Mouse (Mus musculus): ENCODE measurements around the gene Clec4d. TPM values are rescaled to one million over a fixed set of nuclear protein-coding genes. Genes with fewer than 3 reads are reported as not detected.
"Not testable (repeated sequence)": the region's sequence is repeated elsewhere in the genome, so short reads cannot be mapped to it uniquely, and the experiment has no call there.

The Clec4d gene
- polyA plus RNA-seq, 1 experiment from 2014 or later: not detected

- Histone ChIP-seq H3K27ac (replicated peaks) (no peak overlapping the region), H3K27me3 (replicated peaks) (no peaks in the 10 kb centered on the region), H3K36me3 (no peaks in the 10 kb centered on the region), H3K4me3 (no peak overlapping the region), H3K9me3 (no peaks in the 10 kb centered on the region), H3K4me2 (no peak overlapping the region), H3K9ac (no peak overlapping the region), H3K4me1 (no peaks in the 10 kb centered on the region)
- no peak for ATAC-seq (ENCODE audit: extremely low read depth, insufficient number of reproducible peaks, low FRiP score, low TSS enrichment)
- 81% methylated on average over 3 of the region's 3 CpGs for WGBS
Measured at GRCm38 (mm10) chr6:123264194-123264593, 2.3 kb downstream of the Clec4d start.

- Histone ChIP-seq H3K9me3 (peaks cover 6% of the 10 kb centered on the region; the same call in 1 of the 2 replicates), H3K9ac (no peak overlapping the region), H3K27me3 (replicated peaks) (no peaks in the 10 kb centered on the region), H3K4me1 (no peaks in the 10 kb centered on the region), H3K27ac (replicated peaks) (no peak overlapping the region), H3K36me3 (no peaks in the 10 kb centered on the region), H3K4me3 (no peak overlapping the region), H3K4me2 (no peak overlapping the region)
- no peak for ATAC-seq (ENCODE audit: extremely low read depth, insufficient number of reproducible peaks, low FRiP score, low TSS enrichment)
- WGBS: 78% methylated on average over 4 of the region's 4 CpGs
Measured at GRCm38 (mm10) chr6:123265809-123266208, 3.9 kb downstream of the Clec4d start.

- 70% methylated on average over 5 of the region's 5 CpGs for WGBS
- Histone ChIP-seq H3K27me3 (replicated peaks) (no peaks in the 10 kb centered on the region), H3K4me2 (no peak overlapping the region), H3K4me3 (no peak overlapping the region), H3K4me1 (no peaks in the 10 kb centered on the region), H3K9me3 (peaks cover 6% of the 10 kb centered on the region; the same call in 1 of the 2 replicates), H3K9ac (no peak overlapping the region), H3K27ac (replicated peaks) (no peak overlapping the region), H3K36me3 (no peaks in the 10 kb centered on the region)
- no peak for ATAC-seq (ENCODE audit: extremely low read depth, insufficient number of reproducible peaks, low FRiP score, low TSS enrichment)
Measured at GRCm38 (mm10) chr6:123266945-123267344, 5.0 kb downstream of the Clec4d start.

- Histone ChIP-seq H3K4me3 (no peak overlapping the region), H3K9me3 (no peaks in the 10 kb centered on the region; the same call in 1 of the 2 replicates), H3K27me3 (replicated peaks) (no peaks in the 10 kb centered on the region), H3K4me1 (no peaks in the 10 kb centered on the region), H3K9ac (no peak overlapping the region), H3K4me2 (no peak overlapping the region), H3K27ac (replicated peaks) (no peak overlapping the region), H3K36me3 (no peaks in the 10 kb centered on the region)
- 81% methylated on average over 2 of the region's 2 CpGs for whole genome bisulfite sequencing
- ATAC-seq (ENCODE audit: extremely low read depth, insufficient number of reproducible peaks, low FRiP score, low TSS enrichment): no peak
Measured at GRCm38 (mm10) chr6:123279443-123279842, 17.5 kb downstream of the Clec4d start.

GRCm38 (mm10) chr6:123286311-123286710 is 24.4 kb downstream of the Clec4d start:
- Histone ChIP-seq H3K9ac (no peak overlapping the region), H3K27ac (replicated peaks) (no peak overlapping the region), H3K36me3 (no peaks in the 10 kb centered on the region), H3K27me3 (replicated peaks) (no peaks in the 10 kb centered on the region), H3K9me3 (no peaks in the 10 kb centered on the region; the same call in 1 of the 2 replicates), H3K4me1 (no peaks in the 10 kb centered on the region), H3K4me2 (no peak overlapping the region), H3K4me3 (no peak overlapping the region)
- ATAC-seq (ENCODE audit: extremely low read depth, insufficient number of reproducible peaks, low FRiP score, low TSS enrichment): no peak
- 78% methylated on average over 2 of the region's 2 CpGs for WGBS

GRCm38 (mm10) chr6:123288931-123289330 is 27.0 kb downstream of the Clec4d start:
- Histone ChIP-seq H3K4me3 (no peak overlapping the region), H3K9ac (no peak overlapping the region), H3K9me3 (no peaks in the 10 kb centered on the region), H3K27me3 (replicated peaks) (no peaks in the 10 kb centered on the region), H3K27ac (replicated peaks) (no peak overlapping the region), H3K36me3 (no peaks in the 10 kb centered on the region), H3K4me1 (no peaks in the 10 kb centered on the region), H3K4me2 (no peak overlapping the region)
- ATAC-seq (ENCODE audit: extremely low read depth, insufficient number of reproducible peaks, low FRiP score, low TSS enrichment): no peak
- WGBS: 61% methylated on average over 10 of the region's 10 CpGs

- Histone ChIP-seq H3K27ac (replicated peaks) (no peak within 1 kb of the TSS), H3K27me3 (replicated peaks) (no peaks in the 10 kb centered on the region), H3K9ac (no peak within 1 kb of the TSS), H3K4me1 (no peaks in the 10 kb centered on the region), H3K4me2 (no peak within 1 kb of the TSS), H3K36me3 (no peaks in the 10 kb centered on the region), H3K4me3 (no peak within 1 kb of the TSS), H3K9me3 (no peaks in the 10 kb centered on the region)
- 65% methylated on average over 4 of the region's 4 CpGs for WGBS
- no peak for ATAC-seq (ENCODE audit: extremely low read depth, insufficient number of reproducible peaks, low FRiP score, low TSS enrichment)
Measured at GRCm38 (mm10) chr6:123289753-123290152, 27.8 kb downstream of the Clec4d start, which contains the start of gene Clec4e. TSS of gene Clec4e (minus strand) at chr6:123289870.

- WGBS: 79% methylated on average over 1 of the region's 1 CpGs
- Histone ChIP-seq H3K27ac (replicated peaks) (no peak overlapping the region), H3K9me3 (no peaks in the 10 kb centered on the region), H3K27me3 (replicated peaks) (no peaks in the 10 kb centered on the region), H3K4me3 (no peak overlapping the region), H3K4me2 (no peak overlapping the region), H3K9ac (no peak overlapping the region), H3K36me3 (no peaks in the 10 kb centered on the region), H3K4me1 (no peaks in the 10 kb centered on the region)
- peak; percentile 76 for ATAC-seq (ENCODE audit: extremely low read depth, insufficient number of reproducible peaks, low FRiP score, low TSS enrichment)
Measured at GRCm38 (mm10) chr6:123292751-123293400, 31.0 kb downstream of the Clec4d start.

GRCm38 (mm10) chr6:123293509-123293908 is 31.6 kb downstream of the Clec4d start:
- H3K27me3 ChIP-seq (replicated peaks); H3K4me1 ChIP-seq; H3K36me3 ChIP-seq; H3K9me3 ChIP-seq; H3K4me3 ChIP-seq; H3K4me2 ChIP-seq; H3K27ac ChIP-seq (replicated peaks); H3K9ac ChIP-seq; ATAC-seq (ENCODE audit: extremely low read depth, insufficient number of reproducible peaks, low FRiP score, low TSS enrichment): not testable (repeated sequence)
- WGBS: 84% methylated on average over 11 of the region's 11 CpGs

GRCm38 (mm10) chr6:123296687-123297086 is 34.8 kb downstream of the Clec4d start:
- Histone ChIP-seq H3K4me1 (no peaks in the 10 kb centered on the region), H3K9ac (no peak overlapping the region), H3K27ac (replicated peaks) (no peak overlapping the region), H3K9me3 (peaks cover 3% of the 10 kb centered on the region; the same call in 1 of the 2 replicates), H3K4me2 (no peak overlapping the region), H3K36me3 (no peaks in the 10 kb centered on the region), H3K27me3 (replicated peaks) (no peaks in the 10 kb centered on the region), H3K4me3 (no peak overlapping the region)
- 43% methylated on average over 1 of the region's 1 CpGs for WGBS
- no peak for ATAC-seq (ENCODE audit: extremely low read depth, insufficient number of reproducible peaks, low FRiP score, low TSS enrichment)

GRCm38 (mm10) chr6:123306315-123306714 is 44.4 kb downstream of the Clec4d start:
- not testable (repeated sequence) for H3K4me3 ChIP-seq; H3K36me3 ChIP-seq; H3K4me2 ChIP-seq; H3K9me3 ChIP-seq; H3K27ac ChIP-seq (replicated peaks); ATAC-seq (ENCODE audit: extremely low read depth, insufficient number of reproducible peaks, low FRiP score, low TSS enrichment); H3K27me3 ChIP-seq (replicated peaks); H3K4me1 ChIP-seq; H3K9ac ChIP-seq
- 56% methylated on average over 7 of the region's 7 CpGs for WGBS

GRCm38 (mm10) chr6:123308033-123308432 is 46.1 kb downstream of the Clec4d start, which contains the start of gene Vmn2r19:
TSS of gene Vmn2r19 (plus strand) at chr6:123308333.
- Histone ChIP-seq H3K4me2 (no peak within 1 kb of the TSS), H3K4me1 (no peaks in the 10 kb centered on the region), H3K9me3 (peaks cover 3% of the 10 kb centered on the region; the same call in 1 of the 2 replicates), H3K27ac (replicated peaks) (no peak within 1 kb of the TSS), H3K9ac (no peak within 1 kb of the TSS), H3K36me3 (no peaks in the 10 kb centered on the region), H3K27me3 (replicated peaks) (no peaks in the 10 kb centered on the region), H3K4me3 (no peak within 1 kb of the TSS)
- no peak for ATAC-seq (ENCODE audit: extremely low read depth, insufficient number of reproducible peaks, low FRiP score, low TSS enrichment)
- 83% methylated on average over 2 of the region's 2 CpGs for WGBS
